Mouse (Mus musculus) cerebellum, adult 2 months (tissue): ENCODE data around the gene Trp53i13.

Source experiments
- CTCF ChIP-seq: fragments of 200-500 bp; IDR thresholded peaks from 2 replicates; pipeline ENCODE4 v1.5.1; 2011; ENCODE audit warnings: low read depth, mild to moderate bottlenecking, control low read depth, low read length, moderate library complexity, borderline replicate concordance; ENCODE audit not compliant: insufficient read depth
- POLR2A ChIP-seq: fragments of 200-500 bp; IDR thresholded peaks from 2 replicates; pipeline ENCODE4 v1.6.1; 2011; ENCODE audit warnings: low read length, control low read depth, borderline replicate concordance; ENCODE audit not compliant: insufficient read depth

DNA sequence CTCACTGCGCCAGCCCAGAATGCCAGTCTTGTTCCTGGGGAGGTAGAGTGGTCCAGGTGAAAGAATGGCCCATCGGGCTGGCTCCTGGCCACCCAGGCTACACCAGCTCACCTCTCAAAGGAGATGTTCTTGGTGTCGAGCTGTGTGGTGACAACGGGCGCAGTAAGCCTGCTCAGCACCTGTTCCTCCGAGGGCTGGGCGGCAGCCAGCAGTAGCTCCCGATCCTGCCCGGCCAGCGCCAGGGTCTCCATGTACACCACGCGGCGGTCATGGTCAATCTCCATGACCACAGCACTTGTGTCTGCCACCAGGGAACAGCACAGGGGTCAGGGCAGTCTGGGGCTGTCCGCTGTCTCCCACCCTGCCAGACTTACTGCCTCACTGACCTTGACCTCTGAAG is 39.6 kb downstream of the Trp53i13 start:
- no peak for TF ChIP-seq CTCF
- TF ChIP-seq POLR2A, result no peak
